Mouse (Mus musculus) activated CD4-positive, CD25-positive, alpha-beta regulatory T cell, adult 4 months (primary cell): ENCODE measurements around the gene Dars2. TPM values are rescaled to one million over a fixed set of nuclear protein-coding genes. Genes with fewer than 3 reads are reported as not detected.
A peak's percentile ranks its signal among the peaks of the same experiment; 100 is the strongest.

Source experiments
- ATAC-seq: one replicate; pipeline ENCODE4 v1.8.0; 2017
- polyA plus RNA-seq, 2 experiments: library from polyadenylated mRNA; unstranded; fragments of 100-300 nt; shearing (Covaris generic); gene quantifications; one replicate each; pipeline ENCODE4 v1.2.1; 2017

Gene Dars2
- polyA plus RNA-seq, result 10 to 100 TPM; 17.3 to 22.9 TPM

DNA sequence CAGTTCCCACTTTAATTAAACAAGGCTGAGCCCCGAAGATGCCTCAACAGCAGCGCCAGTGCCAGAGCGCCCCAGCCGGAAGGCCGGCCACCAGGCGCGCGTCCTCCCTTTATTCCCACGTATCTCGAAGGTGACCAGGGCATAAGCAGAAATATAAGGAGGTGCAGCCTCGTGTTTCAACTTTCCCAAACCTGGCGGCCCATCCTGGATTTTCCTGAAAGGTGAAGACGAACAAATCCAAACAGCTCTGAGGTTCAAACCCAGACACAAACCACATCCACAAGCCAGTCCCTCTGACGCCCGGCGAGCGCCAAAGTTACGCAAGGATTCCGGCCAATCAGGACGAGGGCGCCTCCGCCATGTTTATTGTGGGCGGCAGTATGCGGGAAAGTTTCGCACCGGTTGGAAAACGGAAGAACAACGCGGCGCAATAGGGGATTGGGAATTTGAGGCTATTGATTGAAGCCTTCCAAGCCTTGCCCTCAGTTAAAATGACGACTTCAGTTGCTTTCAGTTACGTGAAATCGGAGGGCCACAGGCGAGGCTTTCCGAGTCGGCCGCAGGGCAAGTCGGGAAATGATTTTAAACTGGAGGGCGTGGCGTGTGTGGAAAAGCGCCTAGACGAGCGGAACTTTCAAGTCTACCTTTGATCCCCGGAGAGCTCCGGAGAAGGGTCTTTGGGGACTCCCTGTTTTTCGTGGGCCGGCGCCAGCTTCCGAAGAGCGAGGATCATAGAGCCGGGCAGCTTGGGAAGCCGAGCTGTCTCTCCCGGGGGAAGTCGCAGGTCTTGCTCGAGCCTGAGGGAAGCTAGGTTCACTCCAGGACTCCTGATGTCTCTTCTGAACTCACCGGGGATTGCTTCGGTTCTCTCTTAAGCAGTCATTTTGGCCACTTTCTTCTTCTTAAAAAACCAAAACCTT is at the start of gene Dars2, which contains the start of gene Cenpl:
Dars2 (minus strand) TSS at position 307 of the 920 bp plus-strand sequence.
Cenpl (plus strand) TSS at position 362 of the 920 bp plus-strand sequence.
- peak; percentile 88 for ATAC-seq

DNA sequence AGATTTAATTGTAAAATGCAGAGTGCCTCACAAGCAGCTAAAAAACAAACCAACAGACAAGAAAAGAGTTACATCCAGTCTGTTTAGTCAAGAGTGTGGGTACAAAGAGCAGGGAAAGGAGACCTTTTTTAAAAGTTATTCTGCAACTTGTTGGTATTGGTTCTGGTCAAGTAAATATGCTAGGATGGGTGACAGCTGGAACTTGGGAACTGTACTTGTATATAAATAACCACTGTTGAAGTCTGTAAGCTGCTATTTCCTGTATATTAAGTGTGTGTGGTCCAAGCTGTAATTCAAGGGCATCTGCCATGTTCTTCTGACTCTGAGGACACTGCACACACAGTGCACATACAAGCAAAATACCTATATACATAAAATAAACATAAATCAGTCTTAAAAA is 44.1 kb upstream of the Dars2 start:
- ATAC-seq, result no peak

DNA sequence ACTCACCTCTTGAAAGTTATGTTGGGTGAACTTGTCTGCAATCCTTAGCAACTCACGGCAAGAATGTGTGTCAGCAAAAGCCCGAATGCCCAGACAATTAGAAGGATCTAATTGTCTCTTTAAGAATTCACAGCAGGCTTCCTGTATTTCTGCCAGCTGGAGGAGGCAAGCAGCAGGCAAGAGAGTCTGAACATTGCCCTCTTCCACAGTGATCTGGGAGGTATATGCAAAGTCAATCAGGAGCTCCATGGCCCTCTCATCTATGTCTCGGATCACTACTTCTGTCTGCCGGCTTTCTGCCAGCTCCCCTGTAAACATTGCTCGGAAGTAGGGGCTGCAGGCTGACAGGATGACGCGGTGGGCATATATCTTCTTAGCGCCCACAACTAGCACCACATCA is 38.8 kb upstream of the Dars2 start:
- no peak for ATAC-seq

DNA sequence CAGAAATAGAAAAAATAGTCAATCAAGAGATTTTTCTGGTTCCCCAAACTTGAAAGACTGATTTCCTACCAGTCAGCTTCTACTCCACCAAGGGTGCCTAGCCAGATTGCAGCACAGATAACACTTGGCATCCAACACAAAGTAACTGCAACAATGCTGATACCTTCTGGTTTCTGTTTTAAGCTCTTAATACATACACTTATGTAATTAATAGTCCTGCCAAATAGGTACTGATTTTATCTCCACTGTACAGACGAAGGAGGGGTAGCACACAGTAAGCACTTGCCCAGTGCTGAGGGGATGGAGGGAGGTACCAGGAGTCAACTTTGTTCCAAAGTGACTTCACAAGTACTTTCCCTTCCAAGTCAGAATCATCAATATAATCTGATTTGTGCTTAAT is 33.4 kb upstream of the Dars2 start:
- no peak for ATAC-seq

DNA sequence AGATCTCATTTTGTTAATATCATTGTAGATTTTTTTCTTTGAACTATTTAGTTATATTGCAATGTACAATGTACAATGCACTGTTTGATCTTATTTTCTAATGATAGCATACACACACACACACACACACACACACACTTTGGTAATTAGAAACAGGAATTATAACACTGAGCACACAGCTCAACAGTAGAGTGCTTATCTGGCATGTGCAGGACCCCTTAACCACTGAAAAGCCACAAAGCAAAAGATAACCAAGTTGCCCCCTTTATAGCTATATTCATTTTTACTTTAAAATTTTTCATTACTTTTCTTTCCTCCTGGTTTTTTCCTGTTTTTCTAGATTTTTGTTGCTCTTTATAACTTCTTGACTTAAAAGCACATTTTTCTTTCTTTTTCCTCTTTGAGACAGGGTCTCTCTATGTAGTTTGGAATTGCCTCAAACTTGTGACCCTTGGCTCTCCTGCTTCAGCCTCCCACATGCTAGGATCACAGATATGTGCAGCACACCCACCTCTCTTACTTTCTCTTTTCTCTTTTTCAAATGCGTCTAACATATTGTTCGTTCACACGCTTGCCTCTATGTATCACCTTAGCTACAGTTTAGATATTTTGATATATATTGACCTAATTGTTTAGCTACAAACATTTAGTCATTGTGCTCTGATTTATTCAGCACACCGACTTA is 29.4 kb upstream of the Dars2 start:
- ATAC-seq, result no peak

DNA sequence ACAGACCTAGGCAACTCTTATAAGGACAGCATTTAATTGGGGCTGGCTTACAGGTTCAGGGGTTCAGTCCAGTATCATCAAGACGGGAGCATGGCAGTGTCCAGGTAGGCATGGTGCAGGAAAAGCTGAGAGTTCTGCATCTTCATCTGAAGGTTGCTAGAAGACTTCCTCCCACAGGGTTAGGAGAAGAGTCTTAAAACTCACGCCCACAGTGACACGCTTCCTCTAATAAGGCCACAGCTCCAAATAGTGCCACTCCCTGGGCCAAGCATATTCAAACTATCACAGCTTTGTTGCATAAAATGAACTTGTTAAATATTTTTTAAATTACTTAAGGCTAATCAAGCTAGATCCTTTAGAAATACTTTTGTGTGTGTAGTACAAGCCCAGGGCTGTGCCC is 6.8 kb upstream of the Dars2 start:
- no peak for ATAC-seq

DNA sequence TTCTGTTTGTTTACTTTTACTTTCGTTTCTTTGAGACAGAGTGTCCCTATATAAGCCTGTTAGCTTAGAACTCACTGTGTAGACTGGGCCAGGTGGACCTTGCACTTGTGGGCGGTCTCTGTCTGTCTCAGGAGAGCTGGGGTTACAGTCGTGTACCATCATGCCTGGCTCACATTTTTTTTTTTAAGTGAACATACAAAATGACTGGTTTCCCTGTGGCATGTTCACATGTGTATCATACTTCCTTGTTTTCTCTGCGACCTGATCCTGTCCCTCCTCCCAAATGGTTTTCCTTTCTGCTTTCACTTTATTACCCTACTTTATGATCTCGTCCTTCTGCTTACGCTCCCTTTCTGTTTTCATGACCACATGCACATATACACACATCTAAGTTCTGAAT is 5.8 kb upstream of the Dars2 start:
- ATAC-seq, result no peak

DNA sequence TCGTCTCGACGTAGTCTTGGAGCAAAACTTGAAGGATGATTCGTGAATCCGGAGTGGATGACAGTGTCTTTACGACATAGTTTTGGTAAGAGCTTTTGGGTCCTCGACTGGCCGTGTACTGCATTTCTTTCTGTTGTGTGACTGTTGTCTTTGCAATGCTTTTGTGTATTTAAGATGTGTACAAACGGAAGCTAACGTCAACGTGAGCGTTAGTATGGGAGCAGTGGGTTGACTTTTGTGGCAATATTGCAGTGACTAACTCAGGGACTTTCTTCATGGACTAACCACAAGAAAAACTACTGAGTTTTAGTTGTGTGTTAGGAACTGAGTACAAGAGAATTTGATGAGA is 788 bp upstream of the Dars2 start:
- ATAC-seq, result peak; percentile 9

DNA sequence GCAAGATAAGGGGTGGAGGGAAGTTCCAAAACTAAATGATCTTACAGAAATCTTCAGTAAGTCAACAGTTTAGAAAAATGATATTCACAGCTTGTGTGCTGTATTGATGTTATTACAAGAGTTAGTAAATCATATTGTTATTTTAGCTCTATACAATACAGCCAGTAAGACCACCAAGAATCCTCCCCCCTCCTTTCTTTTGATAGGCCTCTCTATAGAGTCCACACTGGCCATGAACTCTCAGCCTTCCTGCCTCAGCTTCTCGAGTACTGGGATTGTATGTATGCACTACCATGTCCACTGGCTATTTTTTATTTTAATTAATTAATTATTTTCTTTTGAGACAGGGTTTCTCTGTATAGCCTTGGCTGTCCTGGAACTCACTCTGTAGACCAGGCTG is 7.1 kb downstream of the Dars2 start:
- no peak for ATAC-seq

DNA sequence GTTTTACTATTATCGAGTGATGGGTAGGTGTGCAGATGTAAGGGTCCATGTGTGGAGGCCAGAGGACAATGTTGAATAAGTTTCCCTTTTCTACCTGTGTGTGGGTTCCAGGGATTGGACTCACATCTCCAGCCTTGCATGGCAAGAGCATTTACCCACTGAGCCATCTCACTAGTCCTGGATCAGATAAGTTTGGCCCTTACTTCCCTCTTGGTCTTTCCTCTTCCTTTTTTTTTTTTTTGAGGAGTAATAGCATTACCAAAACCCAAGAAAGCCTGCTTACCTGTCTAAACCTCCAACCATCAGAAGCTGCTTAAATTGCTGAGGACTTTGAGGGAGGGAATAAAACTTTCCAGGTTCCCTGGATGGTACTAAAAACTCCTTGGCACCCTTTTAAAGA is 13.3 kb downstream of the Dars2 start:
- no peak for ATAC-seq

DNA sequence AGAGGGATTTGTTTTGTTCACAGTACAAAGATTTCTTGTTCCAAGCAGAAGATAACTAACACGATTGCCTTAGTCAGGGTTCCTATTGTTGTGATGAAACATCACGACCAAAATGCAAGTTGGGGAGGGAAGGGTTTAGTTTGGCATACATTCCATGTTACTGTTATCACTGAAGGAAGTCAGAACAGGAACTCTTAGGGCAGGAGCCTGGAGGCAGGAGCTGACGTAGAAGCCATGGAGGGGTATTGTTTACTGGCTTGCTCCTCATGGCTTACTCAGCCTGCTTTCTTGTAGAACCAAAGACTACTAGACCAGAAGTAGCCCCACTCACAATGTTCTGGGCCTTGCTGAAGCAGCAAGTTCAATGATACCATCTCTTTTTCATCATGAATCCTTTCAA is 23.5 kb downstream of the Dars2 start:
- ATAC-seq, result no peak

DNA sequence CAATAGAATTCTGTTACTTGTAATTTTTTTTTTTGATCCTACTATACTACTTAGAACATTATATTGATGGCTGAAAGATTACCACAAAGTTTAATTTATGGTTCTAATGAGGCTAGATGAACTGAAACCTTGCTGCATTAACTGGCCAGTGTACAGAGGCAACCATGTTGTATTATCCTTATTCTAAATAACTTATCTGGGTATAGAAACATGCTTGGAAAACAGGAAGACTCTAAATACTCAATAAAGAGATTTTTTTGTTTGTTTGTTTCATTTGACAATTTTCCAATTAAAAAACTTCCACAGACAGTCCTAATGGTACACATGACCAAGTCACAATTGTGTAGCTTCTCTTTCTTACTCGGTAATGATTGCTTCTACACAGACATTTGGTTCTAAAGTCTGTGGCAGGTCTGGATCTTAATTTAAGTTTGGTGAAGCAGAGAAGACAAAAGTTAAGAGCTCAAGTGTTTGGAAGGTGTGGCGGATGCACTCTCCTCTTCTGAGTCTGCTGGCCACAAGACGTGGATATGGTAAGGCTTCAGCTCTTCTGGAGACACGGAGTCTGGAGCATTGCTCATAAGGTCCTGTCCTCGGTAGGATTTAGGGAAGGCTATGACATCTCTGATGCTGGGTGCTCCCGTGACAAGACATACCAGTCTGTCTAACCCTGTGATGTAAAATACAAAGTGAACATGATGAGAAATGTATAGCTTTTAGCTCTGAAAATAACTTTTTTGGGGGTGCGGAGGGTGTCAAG is 29.0 kb downstream of the Dars2 start:
- no peak for ATAC-seq

DNA sequence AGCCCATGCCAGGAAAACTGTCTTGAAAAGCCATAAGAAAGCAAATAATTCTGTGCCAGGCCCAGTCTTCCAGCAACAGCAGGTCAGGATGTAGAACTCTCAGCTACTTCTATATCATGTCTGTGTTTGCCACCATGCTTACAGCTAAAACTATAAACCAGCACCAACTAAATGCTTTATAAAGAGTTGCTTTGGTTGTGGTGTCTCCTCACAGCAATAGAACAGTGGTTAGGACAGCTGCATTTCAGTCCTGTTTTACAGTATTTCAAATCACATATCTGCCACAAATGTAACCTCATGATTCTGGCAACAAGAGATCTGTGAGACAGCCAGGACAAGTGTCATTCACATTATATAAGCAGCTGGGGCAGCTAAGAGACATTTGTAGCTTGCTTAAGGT is 29.6 kb downstream of the Dars2 start:
- no peak for ATAC-seq

DNA sequence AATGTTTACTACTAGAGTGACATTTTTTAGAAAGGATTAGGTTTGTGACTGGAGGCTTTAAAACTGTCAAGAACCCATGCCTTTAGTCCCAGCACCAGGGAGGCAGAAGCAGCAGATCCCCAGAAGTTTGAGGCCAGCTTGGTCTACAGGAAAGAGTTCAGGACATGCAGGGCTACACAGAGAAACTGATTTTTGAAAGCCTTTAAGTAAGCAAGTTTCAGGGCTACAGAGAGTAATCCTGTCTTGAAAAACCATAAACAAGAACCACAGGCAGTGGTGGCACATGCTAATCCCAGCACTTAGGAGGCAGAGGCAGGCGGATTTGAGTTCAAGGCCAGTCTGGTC is 30.1 kb downstream of the Dars2 start:
- ATAC-seq, result no peak

DNA sequence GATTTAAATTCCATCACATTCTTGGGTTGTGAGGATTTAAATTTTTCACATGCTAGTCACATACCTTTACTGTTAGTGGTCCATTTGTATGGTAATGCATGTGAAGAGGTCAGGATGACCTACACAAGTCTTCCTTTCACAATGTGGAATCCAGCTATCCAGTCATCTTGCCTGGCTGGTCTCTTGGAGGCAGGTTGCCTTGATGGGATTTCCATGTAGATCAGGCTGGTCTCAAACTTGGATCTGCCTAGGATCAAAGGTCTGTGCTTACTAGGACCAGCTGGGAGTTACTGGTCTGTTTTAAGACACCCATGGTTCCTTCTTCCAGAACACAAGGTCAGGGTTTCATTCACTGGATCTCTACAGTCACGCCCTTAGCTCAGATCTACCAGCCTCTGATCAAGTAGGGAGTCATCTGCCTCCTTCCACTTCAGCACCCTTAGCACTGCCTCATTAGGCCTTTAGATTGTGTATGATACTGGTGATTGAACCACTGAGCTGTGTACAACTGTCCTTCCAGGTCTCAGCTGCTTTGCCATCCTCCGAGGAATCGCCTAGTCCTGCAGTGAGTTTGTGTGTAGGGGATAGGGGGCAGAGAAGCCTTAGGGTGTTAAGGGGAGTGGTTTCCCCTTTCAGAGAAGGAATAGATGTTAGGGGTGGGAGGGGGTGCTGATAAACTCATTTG is 30.6 kb downstream of the Dars2 start:
- no peak for ATAC-seq

DNA sequence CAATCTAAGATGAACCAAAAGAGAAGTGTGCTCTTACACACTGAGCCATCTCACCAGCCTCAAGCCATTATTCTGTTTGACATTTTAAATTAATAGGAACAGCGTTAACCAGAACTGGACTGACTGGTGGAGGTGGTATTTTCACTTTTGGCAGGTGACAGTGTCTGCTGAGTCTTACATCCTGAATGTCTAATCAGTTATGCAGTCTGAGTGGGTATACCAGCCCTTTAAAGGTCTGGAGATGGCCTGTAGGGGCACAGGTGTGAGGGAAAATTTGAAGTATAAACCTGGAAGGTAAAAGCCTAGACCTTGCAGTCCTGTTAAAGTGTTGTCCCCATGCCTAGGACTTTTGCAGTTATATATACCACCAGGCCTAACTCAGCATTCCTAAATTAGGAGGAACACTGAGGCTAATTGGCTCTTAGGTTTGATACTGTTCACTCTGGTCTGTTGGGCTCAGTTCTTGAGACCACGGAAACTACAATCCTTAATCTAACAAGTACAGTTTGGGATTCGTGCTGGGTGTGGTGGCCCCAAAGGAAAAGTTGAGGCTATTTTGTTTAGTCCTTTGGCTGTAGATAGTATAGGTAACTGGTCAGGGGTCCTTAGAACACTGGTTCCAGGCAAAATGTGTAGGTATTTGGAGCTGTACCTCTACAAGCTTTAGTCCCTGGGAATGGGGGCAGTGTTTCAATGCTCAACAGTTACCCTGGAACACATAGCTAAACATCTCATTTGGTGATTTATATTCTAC is 31.3 kb downstream of the Dars2 start:
- no peak for ATAC-seq

DNA sequence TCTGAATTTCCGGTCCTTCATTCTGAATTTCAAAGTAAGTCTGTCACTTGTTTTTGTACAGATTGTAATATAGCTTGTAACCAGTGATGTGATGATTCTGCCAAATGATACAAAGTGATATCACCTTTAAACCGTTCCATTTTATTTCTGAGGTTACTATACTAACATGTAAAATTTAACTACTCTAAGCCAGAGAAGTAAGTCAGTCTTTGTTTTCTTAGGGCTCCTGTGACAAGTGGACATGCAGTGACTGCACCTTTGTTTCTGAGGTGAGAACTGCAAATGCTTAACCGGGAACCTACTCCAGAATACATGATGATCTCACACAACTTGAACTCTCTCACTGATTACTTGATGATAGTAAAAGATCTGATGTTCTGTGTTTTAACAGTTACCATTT is 32.5 kb downstream of the Dars2 start:
- ATAC-seq, result no peak

DNA sequence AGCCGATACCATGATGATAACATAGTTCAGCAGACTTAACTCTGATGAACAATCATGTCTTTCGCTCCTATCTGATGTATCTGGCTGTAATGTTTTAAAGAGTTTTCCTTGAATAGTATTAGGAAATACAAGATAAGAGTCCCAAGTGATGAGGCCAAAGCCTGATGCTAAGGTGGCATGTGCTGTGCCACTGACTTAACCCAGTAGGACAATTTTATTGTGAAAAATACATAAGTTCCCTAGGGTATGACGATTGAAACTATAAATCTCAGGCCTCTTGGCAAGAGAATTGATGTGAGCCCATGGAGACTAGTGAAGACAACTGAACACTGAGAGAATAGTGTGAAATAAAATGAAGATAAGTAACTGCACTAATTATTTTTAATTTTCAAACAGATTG is 32.9 kb downstream of the Dars2 start:
- ATAC-seq, result no peak

DNA sequence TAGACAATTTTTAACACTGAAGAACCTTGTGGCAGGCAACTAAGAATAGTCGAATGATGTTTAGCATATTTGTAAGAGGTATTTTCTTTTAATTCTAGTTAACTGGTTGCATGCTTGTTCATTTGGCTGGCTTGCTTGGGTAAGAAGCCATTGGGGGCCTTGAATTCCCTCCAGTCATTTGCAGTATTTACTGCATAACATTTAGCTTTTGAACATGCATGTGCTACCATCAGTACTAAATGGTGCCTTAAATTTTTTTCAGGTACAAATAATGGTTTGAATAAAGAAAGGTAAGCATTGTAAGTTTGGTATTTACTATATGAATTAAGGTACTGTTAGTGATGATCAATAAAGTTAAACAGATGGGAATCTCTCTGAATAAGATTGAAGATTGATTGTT is 33.4 kb downstream of the Dars2 start:
- no peak for ATAC-seq

DNA sequence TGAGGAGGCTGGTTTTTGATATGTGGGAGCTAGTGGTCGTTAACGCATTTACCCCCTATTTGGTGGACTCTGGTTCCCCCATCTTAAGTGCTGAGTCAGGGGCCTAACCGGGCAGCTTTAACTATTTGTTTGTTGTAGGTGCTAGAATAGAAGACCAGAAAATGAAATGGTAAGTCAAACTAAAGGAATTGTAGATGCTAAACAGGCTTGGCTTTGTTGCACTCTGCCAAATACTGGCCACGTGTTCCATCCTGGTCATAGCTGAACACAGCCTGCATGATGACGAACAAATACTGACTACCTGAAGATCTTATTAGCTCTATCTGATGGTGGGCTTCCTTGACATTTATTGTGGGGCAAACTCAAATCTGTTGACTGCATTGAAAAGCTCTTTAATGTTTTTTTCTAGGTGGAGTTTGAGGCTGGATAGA is 34.0 kb downstream of the Dars2 start:
- ATAC-seq, result no peak

DNA sequence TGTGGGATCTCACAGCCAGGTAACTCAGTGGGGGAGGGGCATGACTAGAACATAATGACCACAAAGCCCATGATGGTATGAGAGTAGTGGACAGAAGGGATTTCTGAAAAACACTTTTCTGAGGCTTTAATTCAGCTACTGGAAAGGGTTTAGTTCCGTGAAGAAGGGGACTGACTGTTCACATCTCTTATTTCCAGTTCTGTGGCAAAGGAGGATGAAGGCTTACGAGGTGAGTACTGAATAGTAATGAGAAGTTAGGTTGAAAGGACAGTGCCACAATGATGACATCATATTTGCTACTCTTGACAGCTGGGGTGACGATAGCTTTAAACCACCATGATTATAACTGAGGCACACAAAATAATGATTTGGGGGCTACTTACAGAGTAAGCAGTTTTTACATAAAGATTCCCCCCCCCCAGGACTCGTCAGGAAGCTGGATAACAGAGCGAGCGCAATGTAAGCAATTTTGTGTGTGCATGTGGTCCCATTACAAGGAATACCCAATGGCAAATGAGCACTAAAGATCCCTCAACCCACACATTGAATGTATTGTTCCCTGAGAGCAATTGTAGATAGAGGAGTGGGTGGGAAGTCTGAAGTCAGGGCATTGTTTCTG is 34.6 kb downstream of the Dars2 start:
- ATAC-seq, result peak; percentile 5
